Mouse (Mus musculus): ENCODE measurements around the gene Cry2. TPM values are rescaled to one million over a fixed set of nuclear protein-coding genes. Genes with fewer than 3 reads are reported as not detected.

Gene Cry2
- polyA plus RNA-seq, 1 experiment from 2014 or later = 21.9 TPM

DNA sequence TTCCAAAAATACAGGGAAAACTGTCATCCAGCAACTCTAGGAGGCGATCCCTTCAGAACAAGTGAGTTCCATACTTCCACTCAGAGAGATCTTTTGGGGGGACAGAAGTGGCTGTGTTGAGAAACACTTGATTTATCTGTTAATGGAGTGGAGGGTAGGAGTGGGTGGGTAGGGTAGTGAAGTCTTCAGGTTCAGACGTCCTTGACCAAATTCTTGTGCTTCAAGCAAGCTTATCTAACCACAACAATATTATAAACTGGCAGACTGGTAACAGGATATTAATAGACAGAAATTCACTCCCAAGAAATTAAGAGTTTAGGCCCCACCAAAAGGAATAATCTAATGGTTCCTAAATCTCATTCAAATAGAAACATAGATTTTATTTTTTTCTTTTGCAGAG lies 3.8 kb downstream of the Cry2 start:
- H3K4me3 ChIP-seq (ENCODE audit: low read depth, low read length) = no peak overlapping the region
- ATAC-seq (ENCODE audit: low FRiP score) (no peak), DNase-seq (ENCODE audit: low spot score, missing footprints) (no peak)
- H3K9me3 ChIP-seq (ENCODE audit: control insufficient read depth, low read length) = no peaks in the 10 kb centered on the region
- WGBS = 81% methylated on average over 2 of the region's 2 CpGs
- H3K4me1 ChIP-seq (ENCODE audit: control insufficient read depth, insufficient read depth, low read length) = peaks cover 56% of the 10 kb centered on the region
- no peaks in the 10 kb centered on the region for H3K36me3 ChIP-seq (ENCODE audit: control insufficient read depth, insufficient read depth, low read length)
- H3K4me2 ChIP-seq = no peak overlapping the region
- no peaks in the 10 kb centered on the region for H3K27me3 ChIP-seq (ENCODE audit: control insufficient read depth, insufficient read depth, low read length)
- H3K27ac ChIP-seq (ENCODE audit: low read depth, low read length) = no peak overlapping the region
- H3K9ac ChIP-seq (ENCODE audit: low read length) = no peak overlapping the region

- no peaks in the 10 kb centered on the region for H3K27me3 ChIP-seq (ENCODE audit: control insufficient read depth, insufficient read depth, low read length)
- H3K9ac ChIP-seq (ENCODE audit: low read length) = no peak overlapping the region
- H3K4me3 ChIP-seq (ENCODE audit: low read depth, low read length) = no peak overlapping the region
- H3K36me3 ChIP-seq (ENCODE audit: control insufficient read depth, insufficient read depth, low read length) = no peaks in the 10 kb centered on the region
- ATAC-seq (ENCODE audit: low FRiP score) (no peak), DNase-seq (ENCODE audit: low spot score, missing footprints) (no peak)
- 67% methylated on average over 6 of the region's 6 CpGs for WGBS
- no peaks in the 10 kb centered on the region for H3K9me3 ChIP-seq (ENCODE audit: control insufficient read depth, low read length)
- H3K4me2 ChIP-seq = no peak overlapping the region
- no peak overlapping the region for H3K27ac ChIP-seq (ENCODE audit: low read depth, low read length)
- H3K4me1 ChIP-seq (ENCODE audit: control insufficient read depth, insufficient read depth, low read length) = peaks cover 66% of the 10 kb centered on the region
These were observed 6.0 kb downstream of the Cry2 start for GRCm38 (mm10) chr2:92427882-92428281.

GRCm38 (mm10) chr2:92426426-92426825 lies 7.4 kb downstream of the Cry2 start:
- Histone ChIP-seq H3K4me1 (ENCODE audit: control insufficient read depth, insufficient read depth, low read length) (peaks cover 51% of the 10 kb centered on the region), H3K9ac (ENCODE audit: low read length) (peak overlapping the region; percentile 9; the same call in 1 of the 2 replicates), H3K27ac (ENCODE audit: low read depth, low read length) (no peak overlapping the region), H3K36me3 (ENCODE audit: control insufficient read depth, insufficient read depth, low read length) (no peaks in the 10 kb centered on the region; the same call in 1 of the 2 replicates), H3K4me2 (no peak overlapping the region), H3K4me3 (ENCODE audit: low read depth, low read length) (no peak overlapping the region), H3K9me3 (ENCODE audit: control insufficient read depth, low read length) (no peaks in the 10 kb centered on the region), H3K27me3 (ENCODE audit: control insufficient read depth, insufficient read depth, low read length) (no peaks in the 10 kb centered on the region)
- no peak for DNase-seq (ENCODE audit: low spot score, missing footprints)
- ATAC-seq (ENCODE audit: low FRiP score) = no peak
- 91% methylated on average over 3 of the region's 3 CpGs for WGBS

DNA sequence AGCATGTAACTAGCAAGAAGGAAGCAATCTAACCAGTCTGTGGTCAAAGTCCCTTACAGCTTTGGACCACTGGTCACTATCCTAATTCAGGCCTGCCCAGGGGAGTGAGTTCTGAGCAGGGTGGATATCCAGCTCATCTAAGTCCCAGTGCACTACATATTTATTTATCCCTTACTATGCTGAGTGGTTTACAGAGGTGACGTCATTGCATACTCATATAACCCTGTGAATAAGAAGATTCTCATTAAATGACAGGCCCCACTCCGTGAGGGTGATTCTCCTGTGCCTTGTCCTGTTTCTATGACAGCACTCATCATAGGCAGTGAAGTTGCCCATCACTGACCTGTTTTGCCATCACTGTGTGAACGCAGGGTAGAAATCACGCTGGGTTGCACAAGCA lies 8.5 kb downstream of the Cry2 start:
- peaks cover 41% of the 10 kb centered on the region for H3K4me1 ChIP-seq (ENCODE audit: control insufficient read depth, insufficient read depth, low read length)

GRCm38 (mm10) chr2:92424462-92425308 lies 9.2 kb downstream of the Cry2 start:
- no peaks in the 10 kb centered on the region for H3K27me3 ChIP-seq (ENCODE audit: control insufficient read depth, insufficient read depth, low read length)
- peak overlapping the region; percentile 29 for H3K4me2 ChIP-seq
- 40% methylated on average over 9 of the region's 9 CpGs for WGBS
- peaks cover 39% of the 10 kb centered on the region for H3K4me1 ChIP-seq (ENCODE audit: control insufficient read depth, insufficient read depth, low read length)
- H3K4me3 ChIP-seq (ENCODE audit: low read depth, low read length) = no peak overlapping the region
- DNase-seq (ENCODE audit: low spot score, missing footprints) = peak; percentile 95
- peak; percentile 78 for ATAC-seq (ENCODE audit: low FRiP score)
- H3K27ac ChIP-seq (ENCODE audit: low read depth, low read length) = peak overlapping the region; percentile 91
- peak overlapping the region; percentile 43; the same call in 1 of the 2 replicates for H3K9ac ChIP-seq (ENCODE audit: low read length)
- H3K36me3 ChIP-seq (ENCODE audit: control insufficient read depth, insufficient read depth, low read length) = no peaks in the 10 kb centered on the region; the same call in 1 of the 2 replicates
- no peaks in the 10 kb centered on the region for H3K9me3 ChIP-seq (ENCODE audit: control insufficient read depth, low read length)

More for the DNA sequence above, 8.5 kb downstream of the Cry2 start:
- DNase-seq (ENCODE audit: low spot score, missing footprints) = peak; percentile 91
- 67% methylated on average over 4 of the region's 4 CpGs for WGBS
- no peak for ATAC-seq (ENCODE audit: low FRiP score)
- H3K27ac ChIP-seq (ENCODE audit: low read depth, low read length) = peak overlapping the region; percentile 91
- H3K27me3 ChIP-seq (ENCODE audit: control insufficient read depth, insufficient read depth, low read length) = no peaks in the 10 kb centered on the region
- H3K36me3 ChIP-seq (ENCODE audit: control insufficient read depth, insufficient read depth, low read length) = no peaks in the 10 kb centered on the region; the same call in 1 of the 2 replicates
- H3K9me3 ChIP-seq (ENCODE audit: control insufficient read depth, low read length) = no peaks in the 10 kb centered on the region
- H3K4me3 ChIP-seq (ENCODE audit: low read depth, low read length) = no peak overlapping the region
- no peak overlapping the region for H3K9ac ChIP-seq (ENCODE audit: low read length)
- no peak overlapping the region; the same call in 1 of the 2 replicates for H3K4me2 ChIP-seq

- Histone ChIP-seq H3K36me3 (ENCODE audit: control insufficient read depth, insufficient read depth, low read length) (peaks cover 4% of the 10 kb centered on the region; the same call in 1 of the 2 replicates), H3K9ac (ENCODE audit: low read length) (peak overlapping the region; percentile 43; the same call in 1 of the 2 replicates), H3K4me1 (ENCODE audit: control insufficient read depth, insufficient read depth, low read length) (peaks cover 36% of the 10 kb centered on the region), H3K4me2 (peak overlapping the region; percentile 29), H3K4me3 (ENCODE audit: low read depth, low read length) (no peak overlapping the region), H3K27me3 (ENCODE audit: control insufficient read depth, insufficient read depth, low read length) (no peaks in the 10 kb centered on the region), H3K27ac (ENCODE audit: low read depth, low read length) (peak overlapping the region; percentile 91), H3K9me3 (ENCODE audit: control insufficient read depth, low read length) (no peaks in the 10 kb centered on the region)
- ATAC-seq (ENCODE audit: low FRiP score) = peak; percentile 41
- DNase-seq (ENCODE audit: low spot score, missing footprints) = peak; percentile 90
- WGBS = 60% methylated on average over 9 of the region's 9 CpGs
These were observed 10.0 kb downstream of the Cry2 start for GRCm38 (mm10) chr2:92423702-92424461.

DNA sequence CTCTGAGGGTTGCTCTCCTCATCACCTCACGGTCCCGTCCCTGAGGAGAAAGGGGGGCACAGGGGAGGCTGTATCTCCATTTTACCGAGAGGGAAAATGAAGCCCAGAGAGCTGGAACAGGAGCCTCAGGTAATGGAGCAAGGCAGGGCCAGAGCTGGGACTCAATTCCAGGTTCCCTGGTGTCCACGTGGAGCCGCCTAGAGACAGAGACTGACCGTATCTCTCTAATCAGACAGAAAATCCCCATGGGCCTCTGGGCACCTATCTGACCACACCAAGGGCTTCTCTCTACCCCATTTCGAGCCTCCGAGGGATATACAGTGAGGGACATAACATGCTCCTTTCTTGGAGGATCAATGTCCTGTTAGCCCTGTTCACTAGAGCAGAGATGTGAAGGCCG lies 10.7 kb downstream of the Cry2 start:
- ATAC-seq (ENCODE audit: low FRiP score) = no peak
- Histone ChIP-seq H3K4me2 (no peak overlapping the region), H3K9me3 (ENCODE audit: control insufficient read depth, low read length) (no peaks in the 10 kb centered on the region), H3K9ac (ENCODE audit: low read length) (no peak overlapping the region), H3K27me3 (ENCODE audit: control insufficient read depth, insufficient read depth, low read length) (no peaks in the 10 kb centered on the region), H3K4me1 (ENCODE audit: control insufficient read depth, insufficient read depth, low read length) (peaks cover 34% of the 10 kb centered on the region), H3K4me3 (ENCODE audit: low read depth, low read length) (no peak overlapping the region), H3K36me3 (ENCODE audit: control insufficient read depth, insufficient read depth, low read length) (peaks cover 4% of the 10 kb centered on the region; the same call in 1 of the 2 replicates), H3K27ac (ENCODE audit: low read depth, low read length) (no peak overlapping the region; the same call in 1 of the 2 replicates)
- WGBS = 91% methylated on average over 9 of the region's 9 CpGs
- no peak for DNase-seq (ENCODE audit: low spot score, missing footprints)

DNA sequence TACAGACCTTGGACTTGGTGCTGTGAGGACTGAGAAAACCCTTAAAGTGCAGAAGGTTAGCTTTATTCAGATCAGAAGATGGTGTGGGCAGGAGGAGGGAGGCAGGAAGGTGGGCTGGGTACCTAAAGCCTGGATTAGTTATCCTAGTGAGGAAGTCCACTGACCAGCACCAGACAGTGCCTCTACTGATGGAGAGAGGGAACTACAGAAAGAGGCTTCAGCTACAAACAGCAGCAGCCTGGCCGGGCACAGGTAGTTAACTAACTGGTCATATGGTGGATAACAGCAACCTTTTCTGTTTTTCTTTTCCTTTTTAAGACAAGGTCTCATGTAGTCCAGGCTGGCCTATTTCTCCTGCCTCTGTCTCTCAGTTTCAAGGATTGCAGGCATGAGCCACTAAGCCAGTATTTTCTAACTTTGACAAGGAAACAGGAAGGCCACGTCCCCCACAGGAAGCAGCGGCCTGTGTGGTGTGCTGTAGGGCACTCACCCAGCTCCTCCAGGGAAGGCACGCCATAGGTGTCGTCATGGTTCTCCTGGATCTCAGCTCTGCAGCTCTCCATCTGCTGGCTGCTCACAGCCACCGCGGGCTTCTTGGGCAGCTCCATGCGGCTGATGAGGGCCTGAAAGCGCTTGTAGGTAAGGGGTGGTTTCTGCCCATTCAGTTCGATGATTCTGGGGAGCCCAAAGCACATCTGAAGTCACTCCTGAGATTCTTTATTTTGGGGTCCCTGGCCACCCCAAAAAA lies 11.3 kb downstream of the Cry2 start:
- Histone ChIP-seq H3K27ac (ENCODE audit: low read depth, low read length) (no peak overlapping the region), H3K9me3 (ENCODE audit: control insufficient read depth, low read length) (no peaks in the 10 kb centered on the region), H3K36me3 (ENCODE audit: control insufficient read depth, insufficient read depth, low read length) (peaks cover 4% of the 10 kb centered on the region; the same call in 1 of the 2 replicates), H3K27me3 (ENCODE audit: control insufficient read depth, insufficient read depth, low read length) (no peaks in the 10 kb centered on the region), H3K4me1 (ENCODE audit: control insufficient read depth, insufficient read depth, low read length) (peaks cover 30% of the 10 kb centered on the region), H3K4me3 (ENCODE audit: low read depth, low read length) (no peak overlapping the region), H3K9ac (ENCODE audit: low read length) (no peak overlapping the region), H3K4me2 (no peak overlapping the region)
- ATAC-seq (ENCODE audit: low FRiP score) (no peak), DNase-seq (ENCODE audit: low spot score, missing footprints) (no peak)
- 86% methylated on average over 10 of the region's 10 CpGs for WGBS
